Mouse (Mus musculus): ENCODE results near the gene Olfr715. TPM values are rescaled to one million over a fixed set of nuclear protein-coding genes. Genes with fewer than 3 reads are reported as not detected.

Gene Olfr715
- polyA plus RNA-seq (2014; fragmentation: Illumina TruSeq; extraction: RNeasy Lipid Tissue Mini Kit (QIAGEN cat#74804); ENCODE audit: insufficient read depth, low read depth, low replicate concordance): not detected

GRCm38 (mm10) chr7:107130983-107131382 lies at the start of gene Olfr715:
Gene Olfr715, minus strand, starts transcription at chr7:107131083.

GRCm38 (mm10) chr7:107166690-107167089 lies 35.8 kb upstream of the Olfr715 start, which contains the start of gene Nlrp14:
Gene Nlrp14, plus strand, starts transcription at chr7:107166990.

GRCm38 (mm10) chr7:107138027-107138426 lies 7.1 kb upstream of the Olfr715 start, which contains the start of gene Olfr716:
Gene Olfr716, plus strand, starts transcription at chr7:107138327.

GRCm38 (mm10) chr7:107110269-107110668 lies 20.6 kb downstream of the Olfr715 start, which contains the start of gene Olfr715b:
Gene Olfr715b, minus strand, starts transcription at chr7:107110369.

GRCm38 (mm10) chr7:107092920-107093319 lies 38.0 kb downstream of the Olfr715 start, which contains the start of gene Olfr17:
Gene Olfr17, plus strand, starts transcription at chr7:107093220.

Other genes starting within 250 kb of the Olfr715 start
- not detected for gene Olfr706, start 242.9 kb downstream of the Olfr715 start, polyA plus RNA-seq (2014; fragmentation: Illumina TruSeq; extraction: RNeasy Lipid Tissue Mini Kit (QIAGEN cat#74804); ENCODE audit: insufficient read depth, low read depth, low replicate concordance)
- gene Olfr707, start 229.8 kb downstream of the Olfr715 start, polyA plus RNA-seq (2014; fragmentation: Illumina TruSeq; extraction: RNeasy Lipid Tissue Mini Kit (QIAGEN cat#74804); ENCODE audit: insufficient read depth, low read depth, low replicate concordance): not detected
- gene Olfr1532-ps1, start 223.1 kb downstream of the Olfr715 start, polyA plus RNA-seq (2014; fragmentation: Illumina TruSeq; extraction: RNeasy Lipid Tissue Mini Kit (QIAGEN cat#74804); ENCODE audit: insufficient read depth, low read depth, low replicate concordance): not detected
- gene Olfr709-ps1, start 198.9 kb downstream of the Olfr715 start, polyA plus RNA-seq (2014; fragmentation: Illumina TruSeq; extraction: RNeasy Lipid Tissue Mini Kit (QIAGEN cat#74804); ENCODE audit: insufficient read depth, low read depth, low replicate concordance): not detected
- not detected for gene Olfr710, start 182.8 kb downstream of the Olfr715 start, polyA plus RNA-seq (2014; fragmentation: Illumina TruSeq; extraction: RNeasy Lipid Tissue Mini Kit (QIAGEN cat#74804); ENCODE audit: insufficient read depth, low read depth, low replicate concordance)
- gene Olfr6, start 167.1 kb downstream of the Olfr715 start, polyA plus RNA-seq (2014; fragmentation: Illumina TruSeq; extraction: RNeasy Lipid Tissue Mini Kit (QIAGEN cat#74804); ENCODE audit: insufficient read depth, low read depth, low replicate concordance): not detected
- gene Olfr711, start 155.6 kb downstream of the Olfr715 start, polyA plus RNA-seq (2014; fragmentation: Illumina TruSeq; extraction: RNeasy Lipid Tissue Mini Kit (QIAGEN cat#74804); ENCODE audit: insufficient read depth, low read depth, low replicate concordance): not detected
- gene Olfr2, start 125.0 kb downstream of the Olfr715 start, polyA plus RNA-seq (2014; fragmentation: Illumina TruSeq; extraction: RNeasy Lipid Tissue Mini Kit (QIAGEN cat#74804); ENCODE audit: insufficient read depth, low read depth, low replicate concordance): not detected
- not detected for gene Olfr713, start 99.9 kb downstream of the Olfr715 start, polyA plus RNA-seq (2014; fragmentation: Illumina TruSeq; extraction: RNeasy Lipid Tissue Mini Kit (QIAGEN cat#74804); ENCODE audit: insufficient read depth, low read depth, low replicate concordance)
- not detected for gene Olfr714, start 60.1 kb downstream of the Olfr715 start, polyA plus RNA-seq (2014; fragmentation: Illumina TruSeq; extraction: RNeasy Lipid Tissue Mini Kit (QIAGEN cat#74804); ENCODE audit: insufficient read depth, low read depth, low replicate concordance)
- gene Olfr17, start 37.9 kb downstream of the Olfr715 start, polyA plus RNA-seq (2014; fragmentation: Illumina TruSeq; extraction: RNeasy Lipid Tissue Mini Kit (QIAGEN cat#74804); ENCODE audit: insufficient read depth, low read depth, low replicate concordance): not detected
- gene Olfr715b, start 20.7 kb downstream of the Olfr715 start, polyA plus RNA-seq (2014; fragmentation: Illumina TruSeq; extraction: RNeasy Lipid Tissue Mini Kit (QIAGEN cat#74804); ENCODE audit: insufficient read depth, low read depth, low replicate concordance): not detected
- not detected for gene Olfr716, start 7.2 kb upstream of the Olfr715 start, polyA plus RNA-seq (2014; fragmentation: Illumina TruSeq; extraction: RNeasy Lipid Tissue Mini Kit (QIAGEN cat#74804); ENCODE audit: insufficient read depth, low read depth, low replicate concordance)
- not detected for gene Nlrp14, start 35.9 kb upstream of the Olfr715 start, polyA plus RNA-seq (2014; fragmentation: Illumina TruSeq; extraction: RNeasy Lipid Tissue Mini Kit (QIAGEN cat#74804); ENCODE audit: insufficient read depth, low read depth, low replicate concordance)
- gene Rbmxl2, start 78.4 kb upstream of the Olfr715 start, polyA plus RNA-seq (2014; fragmentation: Illumina TruSeq; extraction: RNeasy Lipid Tissue Mini Kit (QIAGEN cat#74804); ENCODE audit: insufficient read depth, low read depth, low replicate concordance): not detected
- gene Syt9, start 239.6 kb upstream of the Olfr715 start, polyA plus RNA-seq (2014; fragmentation: Illumina TruSeq; extraction: RNeasy Lipid Tissue Mini Kit (QIAGEN cat#74804); ENCODE audit: insufficient read depth, low read depth, low replicate concordance): 0.33 TPM